Mouse (Mus musculus) CH12.LX (cell line): ENCODE measurements at regions not wholly inside any gene's neighbourhood (a gene's known extent, or its start where the extent isn't known, plus 50 kb on each side); places are given as distances from the start of the nearest gene placed in this dataset.

ENCODE experiments used
- BHLHE40 ChIP-seq: IDR thresholded peaks from 2 replicates; pipeline ENCODE4 v1.6.1; 2011; ENCODE audit warnings: mild to moderate bottlenecking, low read depth, low read length, improper control_type of control experiment
- CHD2 ChIP-seq: IDR thresholded peaks from 2 replicates; pipeline ENCODE4 v1.6.1; 2011; ENCODE audit warnings: low read length, improper control_type of control experiment
- CTCF ChIP-seq, 2 experiments: IDR thresholded peaks in 1 of 2; conservative IDR thresholded peaks in 1 of 2; 2 replicates each; pipeline ENCODE4 v1.5.1; 2011 to 2012; ENCODE audit warnings: low read depth in 2 of 2, low read length in 2 of 2, improper control_type of control experiment in 1 of 2, inconsistent platforms in 1 of 2, mild to moderate bottlenecking in 1 of 2, moderate library complexity in 1 of 2
- HCFC1 ChIP-seq: IDR thresholded peaks from 2 replicates; pipeline ENCODE4 v1.6.1; 2012; ENCODE audit warnings: low read depth, mild to moderate bottlenecking, inconsistent platforms, low read length, improper control_type of control experiment
- MAFK ChIP-seq: IDR thresholded peaks from 2 replicates; pipeline ENCODE4 v1.6.1; 2011; ENCODE audit warnings: low read length, improper control_type of control experiment; ENCODE audit not compliant: insufficient replicate concordance
- MAX ChIP-seq: IDR thresholded peaks from 2 replicates; pipeline ENCODE4 v1.6.1; 2011; ENCODE audit warnings: low read length, improper control_type of control experiment
- MEF2A ChIP-seq: IDR thresholded peaks from 2 replicates; pipeline ENCODE4 v1.6.1; 2014; ENCODE audit warnings: low read depth, mild to moderate bottlenecking, inconsistent platforms, low read length, improper control_type of control experiment, borderline replicate concordance
- MYC ChIP-seq: IDR thresholded peaks from 2 replicates; pipeline ENCODE4 v1.6.1; 2011; ENCODE audit warnings: low read depth, mild to moderate bottlenecking, improper control_type of control experiment, low read length
- POLR2A ChIP-seq: IDR thresholded peaks from 2 replicates; pipeline ENCODE4 v1.6.1; 2011; ENCODE audit warnings: low read depth, mild to moderate bottlenecking, improper control_type of control experiment, low read length
- POLR2AphosphoS2 ChIP-seq: IDR thresholded peaks from 2 replicates; pipeline ENCODE4 v1.6.1; 2011; ENCODE audit warnings: low read depth, low read length, improper control_type of control experiment
- TCF12 ChIP-seq: IDR thresholded peaks from 2 replicates; pipeline ENCODE4 v1.6.1; 2014; ENCODE audit warnings: low read depth, mild to moderate bottlenecking, inconsistent platforms, low read length, improper control_type of control experiment
- USF2 ChIP-seq: conservative IDR thresholded peaks from 2 replicates; pipeline ENCODE4 v1.6.1; 2011; ENCODE audit warnings: low read depth, low read length, improper control_type of control experiment
- ZNF384 ChIP-seq: IDR thresholded peaks from 2 replicates; pipeline ENCODE4 v1.6.1; 2012; ENCODE audit warnings: low read depth, low read length, improper control_type of control experiment, inconsistent platforms

- TF ChIP-seq POLR2A = no peak
- no peak for TF ChIP-seq MYC
- no peak for TF ChIP-seq CTCF (conservative IDR thresholded peaks at IDR 0.05 in 1 of 2, IDR thresholded peaks at IDR 0.05 in 1 of 2; ENCODE audit: low read depth in 2 of 2, low read length in 2 of 2)
- TF ChIP-seq ZNF384 = no peak
- no peak for TF ChIP-seq USF2
- no peak for TF ChIP-seq BHLHE40
- no peak for TF ChIP-seq MAX
- no peak for TF ChIP-seq HCFC1
- TF ChIP-seq MAFK = no peak
- TF ChIP-seq TCF12 = no peak
- no peak for TF ChIP-seq MEF2A
- TF ChIP-seq CHD2 = no peak
- no peak for TF ChIP-seq POLR2AphosphoS2
Observed at GRCm38 (mm10) chr10:119026291-119026690, 156.3 kb upstream of the Dyrk2 start.
